Mouse (Mus musculus) frontal cortex, postnatal 25 days (tissue): ENCODE data around the gene Pdcl2.

Source experiments
- DNase-seq, 2 experiments: peaks; one replicate each; pipeline ENCODE4 v3.0.0; 2022; ENCODE audit warnings: low spot score in 2 of 2

The Pdcl2 gene

GRCm38 (mm10) chr5:76303745-76304451, 27.1 kb downstream of the Pdcl2 start:
- peak; percentile 35 to 59 for DNase-seq

GRCm38 (mm10) chr5:76303379-76303744, 27.6 kb downstream of the Pdcl2 start:
- DNase-seq: no peak

- DNase-seq: no peak
These were observed 28.9 kb downstream of the Pdcl2 start for GRCm38 (mm10) chr5:76302009-76302408.

- DNase-seq: no peak
These were observed 41.7 kb downstream of the Pdcl2 start for GRCm38 (mm10) chr5:76289234-76289691.

GRCm38 (mm10) chr5:76288256-76288655, 42.7 kb downstream of the Pdcl2 start:
- DNase-seq: no peak

- no peak for DNase-seq
These were observed 43.9 kb downstream of the Pdcl2 start for GRCm38 (mm10) chr5:76287062-76287461.

- DNase-seq: no peak
These were observed 45.3 kb downstream of the Pdcl2 start for GRCm38 (mm10) chr5:76285699-76286098.

- no peak for DNase-seq
These were observed 47.1 kb downstream of the Pdcl2 start for GRCm38 (mm10) chr5:76283890-76284289.

- no peak for DNase-seq
These were observed 56.0 kb downstream of the Pdcl2 start for GRCm38 (mm10) chr5:76274977-76275376.
